Mouse (Mus musculus): ENCODE data around the gene Chek2. TPM values are rescaled to one million over a fixed set of nuclear protein-coding genes. Genes with fewer than 3 reads are reported as not detected.

Chek2 gene
- 22.2 and 23.9 TPM in 2 replicates for total RNA-seq (2012; rRNA removed)
- 10 to 100 TPM in 1 of 2 experiments, not detected in 1; 24.1 TPM for polyA plus RNA-seq (2012; ENCODE audit: insufficient read depth in 1 of 2, insufficient read length in 2 of 2, low read depth in 1 of 2, low replicate concordance in 2 of 2, missing spikeins in 1 of 2)

- Histone ChIP-seq H3K27me3 (ENCODE audit: control insufficient read depth in 1 of 2, insufficient read depth in 2 of 2, low read length in 2 of 2) (no peaks in the 10 kb centered on the region), H3K27ac (ENCODE audit: control insufficient read depth, low read depth, low read length) (peak within 1 kb of the TSS; percentile 97), H3K4me3 (ENCODE audit: control insufficient read depth in 1 of 2, insufficient read depth in 1 of 2, low read depth in 2 of 2, low read length in 2 of 2) (peak within 1 kb of the TSS; percentile 71 to 84), H3K9ac (ENCODE audit: control insufficient read depth, low read depth, low read length, poor library complexity, severe bottlenecking) (peak within 1 kb of the TSS; percentile 83), H3K36me3 (ENCODE audit: control insufficient read depth in 1 of 2, insufficient read depth in 2 of 2, low read length in 2 of 2) (peaks cover 7 to 31% of the 10 kb centered on the region in 2 experiments), H3K4me1 (ENCODE audit: control insufficient read depth in 1 of 2, insufficient read depth in 2 of 2, low read length in 2 of 2) (peaks cover 6 to 15% of the 10 kb centered on the region in 2 experiments), H3K79me2 (ENCODE audit: control insufficient read depth, insufficient read depth, low read length, poor library complexity) (peaks cover 22% of the 10 kb centered on the region), H3K9me3 (replicated peaks; ENCODE audit: insufficient read depth, low read length) (no peaks in the 10 kb centered on the region)
- TF ChIP-seq TAL1 (IDR thresholded peaks at IDR 0.05; ENCODE audit: low read length), result no peak
- TF ChIP-seq SIN3A (IDR thresholded peaks at IDR 0.05; ENCODE audit: low read length), result peak; percentile 88
- no peak for TF ChIP-seq POLR2AphosphoS5 (IDR thresholded peaks at IDR 0.05; ENCODE audit: borderline replicate concordance, low read depth, low read length)
- TF ChIP-seq USF1 (IDR thresholded peaks at IDR 0.05; ENCODE audit: low read depth, low read length), result no peak; the same call in 1 of the 2 replicates
- peak; percentile 71 for TF ChIP-seq MYC (IDR thresholded peaks at IDR 0.05; ENCODE audit: low read depth, low read length)
- TF ChIP-seq NELFE (IDR thresholded peaks at IDR 0.05; ENCODE audit: low read depth, low read length), result peak; percentile 69
- no peak for TF ChIP-seq UBTF (IDR thresholded peaks at IDR 0.05; ENCODE audit: borderline replicate concordance, insufficient read depth, low read depth, low read length)
- TF ChIP-seq POLR2AphosphoS2 (IDR thresholded peaks at IDR 0.05; ENCODE audit: low read length), result peak; percentile 84; the same call in 1 of the 2 replicates
- TF ChIP-seq BHLHE40 (IDR thresholded peaks at IDR 0.05; ENCODE audit: borderline replicate concordance, low read depth, low read length), result no peak
- TF ChIP-seq KAT2A (conservative IDR thresholded peaks at IDR 0.05; ENCODE audit: low read depth, low read length), result peak; percentile 92
- TF ChIP-seq SMC3 (IDR thresholded peaks at IDR 0.05; ENCODE audit: low read depth, low read length), result peak; percentile 15
- TF ChIP-seq GATA1 (IDR thresholded peaks at IDR 0.05; ENCODE audit: low read depth, low read length), result peak; percentile 99
- TF ChIP-seq CHD2 (IDR thresholded peaks at IDR 0.05; ENCODE audit: low read length), result no peak; the same call in 1 of the 2 replicates
- TF ChIP-seq MXI1 (IDR thresholded peaks at IDR 0.05; ENCODE audit: low read depth, low read length), result peak; percentile 23; the same call in 1 of the 2 replicates
- peak; percentile 94 for TF ChIP-seq E2F4 (IDR thresholded peaks at IDR 0.05; ENCODE audit: borderline replicate concordance, low read depth, low read length)
- peak; percentile 73 for TF ChIP-seq ZMIZ1 (IDR thresholded peaks at IDR 0.05; ENCODE audit: low read depth, low read length)
- 0 out of 2 replicates have a peak, but pooled peaks have one; percentile 6 for TF ChIP-seq TCF12 (IDR thresholded peaks at IDR 0.05; ENCODE audit: low read depth, low read length)
- TF ChIP-seq NRF1 (IDR thresholded peaks at IDR 0.05; ENCODE audit: insufficient read depth, low read depth, low read length, poor library complexity, severe bottlenecking), result peak; percentile 44; the same call in 1 of the 2 replicates
- TF ChIP-seq MAX (IDR thresholded peaks at IDR 0.05; ENCODE audit: low read length), result peak; percentile 69; the same call in 1 of the 2 replicates
- TF ChIP-seq TBP (IDR thresholded peaks at IDR 0.05; ENCODE audit: low read depth, low read length), result peak; percentile 82
- no peak for TF ChIP-seq MAFK (IDR thresholded peaks at IDR 0.05; ENCODE audit: borderline replicate concordance, low read depth, low read length)
- TF ChIP-seq MYB (IDR thresholded peaks at IDR 0.05; ENCODE audit: low read depth, low read length), result no peak
- 0 out of 4 replicates have a peak, but pooled peaks of 1 of the 2 experiments have one; percentile 31 for TF ChIP-seq EP300 (IDR thresholded peaks at IDR 0.05; ENCODE audit: low read depth in 1 of 2, low read length in 2 of 2)
- TF ChIP-seq CTCF (IDR thresholded peaks at IDR 0.05 in 2 of 3, conservative IDR thresholded peaks at IDR 0.05 in 1 of 3; ENCODE audit: control insufficient read depth in 1 of 3, insufficient read depth in 1 of 3, low read depth in 2 of 3, low read length in 3 of 3, poor library complexity in 1 of 3, severe bottlenecking in 1 of 3), result peak in 2 of 3 experiments; percentile 37 to 58; a peak in 5 of 6 replicates
- peak; percentile 99 for TF ChIP-seq HCFC1 (IDR thresholded peaks at IDR 0.05; ENCODE audit: low read depth, low read length)
- peak; percentile 77 to 87 for TF ChIP-seq POLR2A (IDR thresholded peaks at IDR 0.05; ENCODE audit: control insufficient read depth in 1 of 2, insufficient read depth in 1 of 2, low read depth in 1 of 2, low read length in 2 of 2, poor library complexity in 1 of 2)
- peak; percentile 41; the same call in 1 of the 2 replicates for TF ChIP-seq ETS1 (IDR thresholded peaks at IDR 0.05; ENCODE audit: low read depth, low read length)
- no peak for TF ChIP-seq ZKSCAN1 (IDR thresholded peaks at IDR 0.05; ENCODE audit: low read depth, low read length)
- peak; percentile 75 for TF ChIP-seq ELF1 (IDR thresholded peaks at IDR 0.05; ENCODE audit: low read depth, low read length)
- TF ChIP-seq JUND (IDR thresholded peaks at IDR 0.05; ENCODE audit: low read depth, low read length), result peak; percentile 26; the same call in 1 of the 2 replicates
- TF ChIP-seq MAZ (IDR thresholded peaks at IDR 0.05; ENCODE audit: low read depth, low read length), result peak; percentile 84
- peak; percentile 99 for DNase-seq (ENCODE audit: low read depth, low spot score)
Measured at GRCm38 (mm10) chr5:110839678-110840365, at the start of gene Chek2, which contains the start of gene Hscb. TSS of gene Chek2 (plus strand) at chr5:110839979. TSS of gene Hscb (minus strand) at chr5:110839777.
